Mouse (Mus musculus): ENCODE measurements around the gene Mus81.
A peak's percentile ranks its signal among the peaks of the same experiment; 100 is the strongest.

- TF ChIP-seq POLR2A (IDR thresholded peaks at IDR 0.05; ENCODE audit: borderline replicate concordance, insufficient read depth, low read length) = no peak
- TF ChIP-seq CTCF (IDR thresholded peaks at IDR 0.05; ENCODE audit: borderline replicate concordance, insufficient read depth, low read depth, low read length) = peak; percentile 85
These were observed 24.2 kb downstream of the Mus81 start for GRCm38 (mm10) chr19:5463791-5464562.

Measured in cerebellum, adult 2 months (tissue).